Mouse (Mus musculus): Measurements from ENCODE around the gene D7Ertd443e. TPM values are rescaled to one million over a fixed set of nuclear protein-coding genes. Genes with fewer than 3 reads are reported as not detected.

D7Ertd443e gene
- polyA plus RNA-seq, 1 experiment from 2014 or later: not detected

GRCm38 (mm10) chr7:134320979-134321378 is 64.5 kb downstream of the D7Ertd443e start:
- Histone ChIP-seq H3K27me3 (replicated peaks; ENCODE audit: control insufficient read depth, insufficient read depth, low read length) (no peaks in the 10 kb centered on the region), H3K4me1 (replicated peaks; ENCODE audit: control insufficient read depth, insufficient read depth, low read length) (no peaks in the 10 kb centered on the region), H3K36me3 (ENCODE audit: control insufficient read depth, insufficient read depth, low read length) (no peaks in the 10 kb centered on the region), H3K4me3 (ENCODE audit: low read depth, low read length) (no peak overlapping the region), H3K9ac (ENCODE audit: low read length) (no peak overlapping the region), H3K9me3 (ENCODE audit: control insufficient read depth, low read length) (no peaks in the 10 kb centered on the region), H3K4me2 (ENCODE audit: low read length) (no peak overlapping the region), H3K27ac (ENCODE audit: low read depth) (no peak overlapping the region)
- DNase-seq (ENCODE audit: low spot score) (no peak), ATAC-seq (replicated peaks; ENCODE audit: low FRiP score, low TSS enrichment, low read depth) (no peak)
- 58% methylated on average over 10 of the region's 10 CpGs for WGBS

DNA sequence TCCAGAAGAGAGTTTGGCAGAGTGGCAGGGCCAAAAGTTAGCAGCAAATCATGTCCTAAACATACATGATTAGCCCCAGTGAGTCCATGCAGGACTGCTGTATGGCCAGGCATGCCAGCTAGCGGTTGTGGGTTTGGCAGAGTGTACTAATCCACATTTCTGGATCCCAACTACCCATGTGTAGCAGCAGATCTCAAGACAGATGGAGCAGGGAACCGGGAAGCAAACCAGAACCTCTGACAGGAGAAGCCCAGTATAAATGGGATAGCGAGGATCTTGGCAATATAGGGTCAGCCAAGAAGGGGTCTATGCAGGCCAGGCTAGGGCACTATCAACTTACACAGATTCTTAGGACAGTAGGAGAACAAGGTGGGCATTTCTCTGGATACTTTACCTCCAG is 83.4 kb downstream of the D7Ertd443e start:
- WGBS: 91% methylated on average over 3 of the region's 3 CpGs
- H3K4me2 ChIP-seq (ENCODE audit: low read length): no peak overlapping the region
- ATAC-seq (replicated peaks; ENCODE audit: low FRiP score, low TSS enrichment, low read depth) (no peak), DNase-seq (ENCODE audit: low spot score) (no peak)
- no peak overlapping the region for H3K9ac ChIP-seq (ENCODE audit: low read length)
- H3K9me3 ChIP-seq (ENCODE audit: control insufficient read depth, low read length): no peaks in the 10 kb centered on the region
- H3K27me3 ChIP-seq (replicated peaks; ENCODE audit: control insufficient read depth, insufficient read depth, low read length): no peaks in the 10 kb centered on the region
- no peaks in the 10 kb centered on the region for H3K4me1 ChIP-seq (replicated peaks; ENCODE audit: control insufficient read depth, insufficient read depth, low read length)
- no peak overlapping the region for H3K4me3 ChIP-seq (ENCODE audit: low read depth, low read length)
- no peak overlapping the region for H3K27ac ChIP-seq (ENCODE audit: low read depth)
- H3K36me3 ChIP-seq (ENCODE audit: control insufficient read depth, insufficient read depth, low read length): no peaks in the 10 kb centered on the region

- Histone ChIP-seq H3K4me3 (ENCODE audit: low read depth, low read length) (no peak overlapping the region), H3K36me3 (ENCODE audit: control insufficient read depth, insufficient read depth, low read length) (no peaks in the 10 kb centered on the region), H3K27me3 (replicated peaks; ENCODE audit: control insufficient read depth, insufficient read depth, low read length) (no peaks in the 10 kb centered on the region), H3K27ac (ENCODE audit: low read depth) (no peak overlapping the region), H3K4me1 (replicated peaks; ENCODE audit: control insufficient read depth, insufficient read depth, low read length) (no peaks in the 10 kb centered on the region), H3K4me2 (ENCODE audit: low read length) (no peak overlapping the region), H3K9me3 (ENCODE audit: control insufficient read depth, low read length) (no peaks in the 10 kb centered on the region), H3K9ac (ENCODE audit: low read length) (no peak overlapping the region)
- ATAC-seq (replicated peaks; ENCODE audit: low FRiP score, low TSS enrichment, low read depth) (no peak), DNase-seq (ENCODE audit: low spot score) (no peak)
- WGBS: 47% methylated on average over 8 of the region's 8 CpGs
These were observed 84.2 kb downstream of the D7Ertd443e start for GRCm38 (mm10) chr7:134301285-134301684.

- H3K9me3 ChIP-seq (ENCODE audit: control insufficient read depth, low read length): peaks cover 5% of the 10 kb centered on the region; the same call in 1 of the 2 replicates
- no peak overlapping the region for H3K9ac ChIP-seq (ENCODE audit: low read length)
- ATAC-seq (replicated peaks; ENCODE audit: low FRiP score, low TSS enrichment, low read depth) (no peak), DNase-seq (ENCODE audit: low spot score) (no peak)
- WGBS: 76% methylated on average over 3 of the region's 3 CpGs
- peaks cover 13% of the 10 kb centered on the region for H3K4me1 ChIP-seq (replicated peaks; ENCODE audit: control insufficient read depth, insufficient read depth, low read length)
- H3K27me3 ChIP-seq (replicated peaks; ENCODE audit: control insufficient read depth, insufficient read depth, low read length): no peaks in the 10 kb centered on the region
- no peak overlapping the region for H3K27ac ChIP-seq (ENCODE audit: low read depth)
- H3K36me3 ChIP-seq (ENCODE audit: control insufficient read depth, insufficient read depth, low read length): no peaks in the 10 kb centered on the region
- H3K4me3 ChIP-seq (ENCODE audit: low read depth, low read length): no peak overlapping the region
- no peak overlapping the region for H3K4me2 ChIP-seq (ENCODE audit: low read length)
These were observed 92.7 kb downstream of the D7Ertd443e start for GRCm38 (mm10) chr7:134292750-134293149.

DNA sequence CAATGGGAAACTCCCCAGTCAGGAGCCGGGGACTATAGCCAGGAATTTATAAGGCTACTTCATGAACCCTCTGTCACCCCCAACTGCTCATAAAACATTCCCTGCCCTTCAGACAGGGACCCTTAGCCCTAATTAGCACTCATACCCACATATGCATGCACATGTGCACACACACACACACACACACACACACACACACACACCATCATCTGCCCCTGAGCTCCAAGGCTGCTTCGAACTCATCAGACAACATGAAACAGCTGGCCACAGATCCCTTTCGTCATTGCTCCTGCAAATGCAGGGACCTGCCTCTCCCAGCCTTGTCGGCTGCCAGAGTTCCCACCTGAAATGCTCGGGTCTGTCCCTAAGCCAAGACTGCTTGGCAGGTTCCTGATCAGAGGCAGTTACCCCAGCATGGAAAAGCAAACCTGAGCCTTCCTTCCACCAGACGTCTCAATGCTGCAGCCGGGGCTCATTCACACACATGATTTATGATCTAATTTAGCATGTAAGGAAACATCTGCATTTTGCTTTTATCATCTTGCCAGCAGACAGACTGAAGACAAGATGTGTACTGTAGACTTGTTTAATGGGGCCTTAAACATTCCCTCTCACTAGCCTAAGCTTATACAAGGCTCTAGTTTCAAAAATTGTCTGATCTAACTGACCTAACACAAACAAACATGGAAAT is 95.7 kb downstream of the D7Ertd443e start:
- peaks cover 13% of the 10 kb centered on the region for H3K4me1 ChIP-seq (replicated peaks; ENCODE audit: control insufficient read depth, insufficient read depth, low read length)
- H3K9ac ChIP-seq (ENCODE audit: low read length): no peak overlapping the region
- peaks cover 5% of the 10 kb centered on the region; the same call in 1 of the 2 replicates for H3K9me3 ChIP-seq (ENCODE audit: control insufficient read depth, low read length)
- H3K4me2 ChIP-seq (ENCODE audit: low read length): no peak overlapping the region
- H3K27me3 ChIP-seq (replicated peaks; ENCODE audit: control insufficient read depth, insufficient read depth, low read length): no peaks in the 10 kb centered on the region
- H3K4me3 ChIP-seq (ENCODE audit: low read depth, low read length): no peak overlapping the region
- ATAC-seq (replicated peaks; ENCODE audit: low FRiP score, low TSS enrichment, low read depth) (no peak), DNase-seq (ENCODE audit: low spot score) (peak; percentile 54)
- 16% methylated on average over 7 of the region's 7 CpGs for WGBS
- no peaks in the 10 kb centered on the region for H3K36me3 ChIP-seq (ENCODE audit: control insufficient read depth, insufficient read depth, low read length)
- no peak overlapping the region for H3K27ac ChIP-seq (ENCODE audit: low read depth)

DNA sequence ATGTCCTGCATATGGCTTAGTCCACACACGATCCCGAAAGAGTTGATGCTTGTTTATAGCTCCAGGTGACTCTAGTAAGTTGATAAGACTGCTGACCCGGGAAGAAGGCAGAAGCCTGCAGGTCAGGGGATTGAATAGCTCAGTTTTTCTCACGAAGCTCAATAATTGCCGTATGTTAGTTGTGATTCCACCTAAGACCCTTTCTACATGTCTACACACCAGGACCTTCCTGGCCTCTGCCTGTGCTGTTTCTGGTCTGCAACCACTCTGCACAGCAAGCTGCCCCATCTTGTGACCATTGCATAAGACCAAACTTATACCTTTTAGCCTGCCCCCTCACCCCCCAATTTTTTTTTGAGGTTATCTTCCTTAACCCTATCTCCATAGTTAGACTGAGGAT is 96.3 kb downstream of the D7Ertd443e start:
- Histone ChIP-seq H3K9me3 (ENCODE audit: control insufficient read depth, low read length) (peaks cover 4% of the 10 kb centered on the region; the same call in 1 of the 2 replicates), H3K27ac (ENCODE audit: low read depth) (no peak overlapping the region), H3K9ac (ENCODE audit: low read length) (no peak overlapping the region), H3K27me3 (replicated peaks; ENCODE audit: control insufficient read depth, insufficient read depth, low read length) (no peaks in the 10 kb centered on the region), H3K4me1 (replicated peaks; ENCODE audit: control insufficient read depth, insufficient read depth, low read length) (peaks cover 13% of the 10 kb centered on the region), H3K4me3 (ENCODE audit: low read depth, low read length) (no peak overlapping the region), H3K36me3 (ENCODE audit: control insufficient read depth, insufficient read depth, low read length) (no peaks in the 10 kb centered on the region), H3K4me2 (ENCODE audit: low read length) (no peak overlapping the region)
- ATAC-seq (replicated peaks; ENCODE audit: low FRiP score, low TSS enrichment, low read depth) (no peak), DNase-seq (ENCODE audit: low spot score) (no peak)
- 85% methylated on average over 5 of the region's 5 CpGs for WGBS

DNA sequence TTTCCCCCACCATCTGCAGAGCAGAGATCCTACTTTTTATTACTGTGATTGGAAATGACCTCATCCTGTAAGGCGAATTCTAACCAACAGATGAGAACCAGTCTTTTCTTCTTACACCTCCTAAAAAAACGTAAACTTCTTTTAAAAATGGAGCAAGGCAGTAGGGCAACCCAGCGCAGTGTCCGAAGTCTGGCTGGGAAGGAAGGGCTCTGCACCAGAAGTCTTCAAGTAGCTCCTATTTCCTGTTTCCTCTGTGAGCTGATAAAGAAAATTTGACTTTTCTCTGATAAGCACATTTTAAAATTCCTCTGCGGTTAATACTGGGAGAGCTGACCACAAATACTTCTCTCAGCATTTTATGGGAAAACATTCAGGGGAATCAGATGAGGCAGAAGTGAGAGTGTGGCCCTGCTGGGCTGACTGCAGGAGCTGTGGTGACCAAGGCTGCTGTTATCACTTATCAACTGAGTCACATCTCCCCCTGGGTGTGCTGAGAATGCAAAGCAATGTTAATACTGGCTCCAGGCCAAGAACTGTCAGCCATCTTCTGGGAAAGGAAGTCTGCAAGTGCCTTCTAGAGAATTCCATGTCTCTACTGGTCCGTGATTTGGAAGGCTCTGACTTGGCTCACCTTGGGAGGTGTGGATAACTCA is 97.8 kb downstream of the D7Ertd443e start:
- 64% methylated on average over 6 of the region's 6 CpGs for WGBS
- no peak overlapping the region for H3K9ac ChIP-seq (ENCODE audit: low read length)
- no peaks in the 10 kb centered on the region for H3K9me3 ChIP-seq (ENCODE audit: control insufficient read depth, low read length)
- no peak overlapping the region for H3K4me3 ChIP-seq (ENCODE audit: low read depth, low read length)
- no peak overlapping the region for H3K27ac ChIP-seq (ENCODE audit: low read depth)
- no peaks in the 10 kb centered on the region for H3K36me3 ChIP-seq (ENCODE audit: control insufficient read depth, insufficient read depth, low read length)
- ATAC-seq (replicated peaks; ENCODE audit: low FRiP score, low TSS enrichment, low read depth) (no peak), DNase-seq (ENCODE audit: low spot score) (no peak)
- H3K4me2 ChIP-seq (ENCODE audit: low read length): no peak overlapping the region
- H3K27me3 ChIP-seq (replicated peaks; ENCODE audit: control insufficient read depth, insufficient read depth, low read length): no peaks in the 10 kb centered on the region
- H3K4me1 ChIP-seq (replicated peaks; ENCODE audit: control insufficient read depth, insufficient read depth, low read length): peaks cover 13% of the 10 kb centered on the region

- no peaks in the 10 kb centered on the region for H3K36me3 ChIP-seq (ENCODE audit: control insufficient read depth, insufficient read depth, low read length)
- ATAC-seq (replicated peaks; ENCODE audit: low FRiP score, low TSS enrichment, low read depth) (no peak), DNase-seq (ENCODE audit: low spot score) (no peak)
- no peak overlapping the region for H3K4me3 ChIP-seq (ENCODE audit: low read depth, low read length)
- H3K9ac ChIP-seq (ENCODE audit: low read length): no peak overlapping the region
- WGBS: 72% methylated on average over 5 of the region's 5 CpGs
- H3K4me1 ChIP-seq (replicated peaks; ENCODE audit: control insufficient read depth, insufficient read depth, low read length): no peaks in the 10 kb centered on the region
- no peaks in the 10 kb centered on the region for H3K27me3 ChIP-seq (replicated peaks; ENCODE audit: control insufficient read depth, insufficient read depth, low read length)
- H3K27ac ChIP-seq (ENCODE audit: low read depth): no peak overlapping the region
- no peaks in the 10 kb centered on the region for H3K9me3 ChIP-seq (ENCODE audit: control insufficient read depth, low read length)
- no peak overlapping the region for H3K4me2 ChIP-seq (ENCODE audit: low read length)
These were observed 112.5 kb downstream of the D7Ertd443e start for GRCm38 (mm10) chr7:134272956-134273355.

DNA sequence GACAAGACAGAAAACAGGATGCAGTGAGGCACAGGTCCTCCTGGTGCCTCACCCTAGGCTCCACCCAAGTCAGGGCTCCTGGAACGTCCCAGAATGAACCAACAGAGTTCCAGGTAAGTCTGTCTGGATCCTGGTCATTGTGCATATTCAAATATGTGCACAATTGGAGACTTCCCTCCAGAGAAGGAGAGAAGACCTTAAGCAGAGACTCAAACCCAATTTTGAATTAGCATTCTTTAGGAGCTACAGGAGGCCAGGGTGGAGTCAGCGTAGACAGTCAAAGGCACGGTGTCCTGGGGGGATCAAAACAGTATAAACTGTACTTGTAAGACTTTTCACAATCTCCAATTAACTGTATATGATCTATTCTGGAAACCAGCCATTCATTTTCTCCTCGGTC is 113.0 kb downstream of the D7Ertd443e start:
- Histone ChIP-seq H3K4me1 (replicated peaks; ENCODE audit: control insufficient read depth, insufficient read depth, low read length) (no peaks in the 10 kb centered on the region), H3K4me2 (ENCODE audit: low read length) (no peak overlapping the region), H3K27ac (ENCODE audit: low read depth) (no peak overlapping the region), H3K9ac (ENCODE audit: low read length) (no peak overlapping the region), H3K36me3 (ENCODE audit: control insufficient read depth, insufficient read depth, low read length) (no peaks in the 10 kb centered on the region), H3K9me3 (ENCODE audit: control insufficient read depth, low read length) (no peaks in the 10 kb centered on the region), H3K27me3 (replicated peaks; ENCODE audit: control insufficient read depth, insufficient read depth, low read length) (no peaks in the 10 kb centered on the region), H3K4me3 (ENCODE audit: low read depth, low read length) (no peak overlapping the region)
- WGBS: 78% methylated on average over 4 of the region's 4 CpGs
- no peak for ATAC-seq (replicated peaks; ENCODE audit: low FRiP score, low TSS enrichment, low read depth)
- DNase-seq (ENCODE audit: low spot score): no peak
